Comparison of ENCODE assay signal across 12 mouse cellular contexts in genomic region chr4:150523351-150523750, GRCm38 (mm10).
DNase-seq lines count a peak whose midpoint lies in the region; ATAC-seq and TF ChIP-seq lines count a peak whose summit lies in the region.
"Had no signal": no experiment of that assay in that cellular context is flagged by ENCODE, and none has a peak within 500 bp of the region (broad histone marks: within the 10 kb centered on the region; RNA-seq: fewer than 3 reads in every experiment).

No protein-coding gene starts in this region.

- H3K27ac ChIP-seq in layer of hippocampus, adult 2 months, result peak overlapping the region; percentile 24; the same call in 1 of the 2 replicates
- H3K27ac ChIP-seq in liver, embryonic 13.5 days, result peak overlapping the region; percentile 89
- H3K27ac ChIP-seq in stomach, embryonic 15.5 days, result no peak overlapping the region

- H3K36me3 ChIP-seq in liver, embryonic 13.5 days, result 0 out of 2 replicates have a peak, but pooled peaks cover 4% of the 10 kb centered on the region
- no peaks in the 10 kb centered on the region for H3K36me3 ChIP-seq in stomach, embryonic 15.5 days

- H3K4me3 ChIP-seq in layer of hippocampus, adult 2 months, result no peak overlapping the region
- H3K4me3 ChIP-seq in liver, embryonic 13.5 days (replicated peaks), result no peak overlapping the region
- H3K4me3 ChIP-seq in stomach, embryonic 15.5 days (replicated peaks), result no peak overlapping the region

- H3K9ac ChIP-seq in liver, embryonic 13.5 days, result no peak overlapping the region
- H3K9ac ChIP-seq in stomach, embryonic 15.5 days, result no peak overlapping the region

- no peak for TF ChIP-seq CTCF in layer of hippocampus, adult 2 months (conservative IDR thresholded peaks at IDR 0.05)

- no peak for DNase-seq in layer of hippocampus, adult 2 months (ENCODE audit: low spot score in 2 of 2)
- DNase-seq in layer of hippocampus, postnatal 25 days (ENCODE audit: extremely low spot score in 1 of 2, low spot score in 1 of 2), result no peak
- DNase-seq in c-Kit-negative CD71-positive TER-119-positive erythroid progenitor cells, embryonic 14.5 days (ENCODE audit: low read depth, low spot score), result peak; percentile 65
- peak; percentile 68 for DNase-seq in liver, embryonic 13.5 days
- no peak for DNase-seq in adrenal gland, postnatal 36 days
- DNase-seq in cerebellum, postnatal 10 days, result no peak
- DNase-seq in ovary, postnatal 36 days (ENCODE audit: low spot score), result no peak
- DNase-seq: cerebellum, postnatal 36 days; lung, postnatal 36 days; thymus, postnatal 14 days had no signal

- peaks cover 57% of the 10 kb centered on the region for H3K4me1 ChIP-seq in liver, embryonic 13.5 days (replicated peaks)
- 0 out of 2 replicates have a peak, but pooled peaks cover 2% of the 10 kb centered on the region for H3K4me1 ChIP-seq in stomach, embryonic 15.5 days

- no peaks in the 10 kb centered on the region for H3K27me3 ChIP-seq in liver, embryonic 13.5 days
- no peaks in the 10 kb centered on the region for H3K27me3 ChIP-seq in stomach, embryonic 15.5 days (replicated peaks)

- H3K9me3 ChIP-seq in liver, embryonic 13.5 days (replicated peaks), result no peaks in the 10 kb centered on the region
- no peaks in the 10 kb centered on the region for H3K9me3 ChIP-seq in stomach, embryonic 15.5 days

- 0 out of 2 replicates have a peak overlapping the region, but pooled peaks have one; percentile 1 for H3K4me2 ChIP-seq in liver, embryonic 13.5 days
- H3K4me2 ChIP-seq in stomach, embryonic 15.5 days, result no peak overlapping the region

- peak; percentile 78 for ATAC-seq in liver, embryonic 13.5 days (ENCODE audit: low read depth)
- peak; percentile 60; the same call in 1 of the 2 replicates for ATAC-seq in stomach, embryonic 15.5 days (ENCODE audit: insufficient read depth, low FRiP score, low read depth)
- ATAC-seq: inflammation-experienced regulatory T-cells, adult 6 months had no signal

Comparison
In these comparisons a context has a peak if more than half of its experiments do, and no peak if none do; other contexts are left out.
1. DNase-seq: peak in c-Kit-negative CD71-positive TER-119-positive erythroid progenitor cells, embryonic 14.5 days (single experiment) and liver, embryonic 13.5 days (single experiment); none in layer of hippocampus, adult 2 months (0 of 2), layer of hippocampus, postnatal 25 days (0 of 2), adrenal gland, postnatal 36 days (0 of 2), cerebellum, postnatal 10 days (0 of 2) and ovary, postnatal 36 days (single experiment).